Mouse (Mus musculus) stomach, postnatal 0 days (tissue): ENCODE measurements at regions not wholly inside any gene's neighbourhood (a gene's known extent, or its start where the extent isn't known, plus 50 kb on each side); places are given as distances from the start of the nearest gene placed in this dataset.
"Not testable (repeated sequence)": the region's sequence is repeated elsewhere in the genome, so short reads cannot be mapped to it uniquely, and the experiment has no call there.

ENCODE experiments used
- ATAC-seq: fragments of 200-750 bp; cut with Nextera tagmentation; 2 replicates; pipeline ENCODE4 v1.8.0; 2017; ENCODE audit not compliant: low FRiP score, low TSS enrichment
- DNase-seq: peaks from one replicate; pipeline ENCODE4 v3.0.0-alpha.2; 2016; ENCODE audit warnings: low spot score
- H3K27ac ChIP-seq: fragments of 300-500 bp; sonication (generic); replicated peaks from 2 replicates; pipeline ENCODE4 v1.5.1; 2014; ENCODE audit warnings: mild to moderate bottlenecking, control low read depth
- H3K27me3 ChIP-seq: fragments of 300-500 bp; sonication (generic); 2 replicates; pipeline ENCODE4 v1.6.1; 2014; ENCODE audit warnings: low read length; ENCODE audit not compliant: control insufficient read depth, insufficient read depth
- H3K36me3 ChIP-seq: fragments of 300-500 bp; sonication (generic); 2 replicates; pipeline ENCODE4 v1.6.1; 2014; ENCODE audit warnings: low read length, mixed read lengths; ENCODE audit not compliant: control insufficient read depth, insufficient read depth
- H3K4me1 ChIP-seq: fragments of 300-500 bp; sonication (generic); replicated peaks from 2 replicates; pipeline ENCODE4 v1.6.1; 2014; ENCODE audit warnings: antibody characterized with exemption; ENCODE audit not compliant: control insufficient read depth, insufficient read depth
- H3K4me2 ChIP-seq: fragments of 300-500 bp; sonication (generic); replicated peaks from 2 replicates; pipeline ENCODE4 v1.6.1; 2014; ENCODE audit warnings: low read depth, mild to moderate bottlenecking, control low read depth, moderate library complexity
- H3K4me3 ChIP-seq: fragments of 300-500 bp; sonication (generic); 2 replicates; pipeline ENCODE4 v1.5.1; 2014; ENCODE audit warnings: low read depth, low read length, control low read depth
- H3K9ac ChIP-seq: fragments of 300-500 bp; sonication (generic); 2 replicates; pipeline ENCODE4 v1.6.1; 2014; ENCODE audit warnings: mild to moderate bottlenecking, low read length, control low read depth, mixed read lengths
- H3K9me3 ChIP-seq: fragments of 300-500 bp; sonication (generic); 2 replicates; pipeline ENCODE4 v1.6.1; 2016; ENCODE audit warnings: low read length; ENCODE audit not compliant: control insufficient read depth
- CTCF ChIP-seq: IDR thresholded peaks from 2 replicates; pipeline ENCODE4 v1.5.1; 2016; ENCODE audit warnings: antibody characterized with exemption, low read depth, mild to moderate bottlenecking, moderate library complexity
- EP300 ChIP-seq: optimal IDR thresholded peaks from 2 replicates; pipeline ENCODE3; 2016; ENCODE audit warnings: antibody characterized with exemption
- WGBS: fragments of 180-500 bp; shearing (Covaris S2); extraction: QIAGEN DNeasy Blood & Tissue Kit; methylation state at CpG from one replicate; pipeline ENCODE4 v1.1.7; 2014; 5-methylcytosine and 5-hydroxymethylcytosine counted together

GRCm38 (mm10) chr14:58282708-58283290 lies 212.5 kb downstream of the Fgf9 start:
- Histone ChIP-seq H3K4me3 (no peak overlapping the region), H3K36me3 (no peaks in the 10 kb centered on the region), H3K4me2 (peak overlapping the region; percentile 18; the same call in 1 of the 2 replicates), H3K4me1 (no peaks in the 10 kb centered on the region), H3K27me3 (no peaks in the 10 kb centered on the region), H3K9ac (no peak overlapping the region), H3K9me3 (no peaks in the 10 kb centered on the region), H3K27ac (no peak overlapping the region)
- ATAC-seq = peak; percentile 92
- 22% methylated on average over 15 of the region's 15 CpGs for WGBS
- DNase-seq = peak; percentile 76
- no peak for TF ChIP-seq EP300
- TF ChIP-seq CTCF = no peak

- H3K36me3 ChIP-seq = no peaks in the 10 kb centered on the region
- no peak overlapping the region for H3K4me3 ChIP-seq
- H3K4me1 ChIP-seq = no peaks in the 10 kb centered on the region
- no peaks in the 10 kb centered on the region for H3K9me3 ChIP-seq
- no peaks in the 10 kb centered on the region for H3K27me3 ChIP-seq
- no peak overlapping the region for H3K27ac ChIP-seq
- TF ChIP-seq EP300 (no peak), CTCF (no peak)
- 82% methylated on average over 3 of the region's 3 CpGs for WGBS
- DNase-seq = no peak
- no peak overlapping the region for H3K4me2 ChIP-seq
- no peak overlapping the region for H3K9ac ChIP-seq
- ATAC-seq = no peak
Measured at GRCm38 (mm10) chr14:58282264-58282663, 211.9 kb downstream of the Fgf9 start.

- WGBS = 24% methylated on average over 2 of the region's 2 CpGs
- H3K4me2 ChIP-seq, H3K27ac ChIP-seq, H3K9ac ChIP-seq, H3K4me3 ChIP-seq, H3K4me1 ChIP-seq, ATAC-seq, H3K27me3 ChIP-seq, DNase-seq, H3K36me3 ChIP-seq, H3K9me3 ChIP-seq: not testable (repeated sequence)
Measured at GRCm38 (mm10) chr14:58274440-58274839, 204.1 kb downstream of the Fgf9 start.

- Histone ChIP-seq H3K27ac (no peak overlapping the region), H3K36me3 (no peaks in the 10 kb centered on the region), H3K4me2 (no peak overlapping the region), H3K4me3 (no peak overlapping the region), H3K27me3 (no peaks in the 10 kb centered on the region), H3K4me1 (no peaks in the 10 kb centered on the region), H3K9me3 (no peaks in the 10 kb centered on the region), H3K9ac (no peak overlapping the region)
- no peak for ATAC-seq
- 39% methylated on average over 10 of the region's 10 CpGs for WGBS
- no peak for DNase-seq
- TF ChIP-seq EP300 (no peak), CTCF (no peak)
Measured at GRCm38 (mm10) chr14:58273693-58274419, 203.5 kb downstream of the Fgf9 start.

GRCm38 (mm10) chr14:58265373-58265772 lies 195.0 kb downstream of the Fgf9 start:
- ATAC-seq (peak; percentile 87), DNase-seq (peak; percentile 37)
- Histone ChIP-seq H3K27me3 (no peaks in the 10 kb centered on the region), H3K27ac (no peak overlapping the region), H3K36me3 (no peaks in the 10 kb centered on the region), H3K9me3 (no peaks in the 10 kb centered on the region), H3K4me1 (no peaks in the 10 kb centered on the region), H3K4me3 (no peak overlapping the region), H3K4me2 (peak overlapping the region; percentile 14; the same call in 1 of the 2 replicates), H3K9ac (no peak overlapping the region)
- TF ChIP-seq CTCF = no peak
- no peak for TF ChIP-seq EP300
- 22% methylated on average over 7 of the region's 7 CpGs for WGBS

- WGBS = 68% methylated on average over 7 of the region's 7 CpGs
- no peak for DNase-seq
- Histone ChIP-seq H3K27me3 (no peaks in the 10 kb centered on the region), H3K4me1 (no peaks in the 10 kb centered on the region), H3K36me3 (no peaks in the 10 kb centered on the region), H3K9me3 (no peaks in the 10 kb centered on the region), H3K4me2 (no peak overlapping the region), H3K27ac (no peak overlapping the region), H3K4me3 (no peak overlapping the region), H3K9ac (no peak overlapping the region)
- TF ChIP-seq CTCF (no peak), EP300 (no peak)
- ATAC-seq = no peak
Measured at GRCm38 (mm10) chr14:58264401-58264800, 194.1 kb downstream of the Fgf9 start.
